19 mouse cellular contexts compared by ENCODE assay signal in the genomic region with DNA sequence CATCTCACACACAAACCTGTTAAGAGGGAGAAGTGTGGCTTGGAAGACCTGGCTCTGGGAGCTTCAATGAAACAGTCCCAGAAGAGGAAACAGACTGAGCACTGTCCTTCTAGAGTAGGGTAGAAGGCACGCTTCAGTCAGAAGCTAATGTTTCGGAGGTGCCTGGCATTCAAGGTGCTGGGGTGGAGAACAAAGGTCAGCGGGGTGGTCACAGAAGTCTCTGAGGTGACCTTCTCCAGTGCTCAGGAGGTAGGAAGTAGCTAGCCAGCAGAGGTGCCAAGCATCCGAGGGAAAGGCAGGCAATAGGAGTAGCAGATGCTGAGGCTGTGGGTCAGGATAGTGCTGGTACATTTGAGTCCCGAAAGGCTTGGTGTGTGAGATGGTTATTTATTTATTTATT. TPM values are rescaled to one million over a fixed set of nuclear protein-coding genes. Genes with fewer than 3 reads are reported as not detected.
DNase-seq lines count a peak whose midpoint lies in the region; ATAC-seq and TF ChIP-seq lines count a peak whose summit lies in the region.
"Had no signal": no experiment of that assay in that cellular context is flagged by ENCODE, and none has a peak within 500 bp of the region (broad histone marks: within the 10 kb centered on the region; RNA-seq: fewer than 3 reads in every experiment).

No protein-coding gene starts in this region.

- no peak overlapping the region for H3K4me3 ChIP-seq in hindbrain, embryonic 10.5 days
- H3K4me3 ChIP-seq in hindbrain, embryonic 11.5 days (ENCODE audit: low read depth, low read length): no peak overlapping the region
- H3K4me3 ChIP-seq in lung, postnatal 0 days (ENCODE audit: low read depth, low read length): no peak overlapping the region
- H3K4me3 ChIP-seq in lung, adult 2 months (replicated peaks; ENCODE audit: extremely low read depth, low read depth, low read length): no peak overlapping the region
- H3K4me3 ChIP-seq in stomach, postnatal 0 days (ENCODE audit: low read depth, low read length): no peak overlapping the region
- H3K4me3 ChIP-seq: erythroblast, embryonic 14.5 days; heart, embryonic 12.5 days; limb, embryonic 10.5 days; liver, embryonic 13.5 days had no signal

- no peaks in the 10 kb centered on the region for H3K9me3 ChIP-seq in hindbrain, embryonic 10.5 days
- H3K9me3 ChIP-seq in hindbrain, embryonic 11.5 days (ENCODE audit: control insufficient read depth, low read length): no peaks in the 10 kb centered on the region
- no peaks in the 10 kb centered on the region for H3K9me3 ChIP-seq in lung, postnatal 0 days (ENCODE audit: low read length)
- H3K9me3 ChIP-seq in stomach, postnatal 0 days (ENCODE audit: control insufficient read depth, low read length): no peaks in the 10 kb centered on the region
- H3K9me3 ChIP-seq: heart, embryonic 12.5 days; limb, embryonic 10.5 days; liver, embryonic 13.5 days had no signal

- no peak overlapping the region for H3K9ac ChIP-seq in hindbrain, embryonic 11.5 days (ENCODE audit: low read depth, low read length)
- no peak overlapping the region for H3K9ac ChIP-seq in lung, postnatal 0 days (replicated peaks; ENCODE audit: low read depth)
- no peak overlapping the region for H3K9ac ChIP-seq in stomach, postnatal 0 days (ENCODE audit: low read length)
- H3K9ac ChIP-seq: heart, embryonic 12.5 days; liver, embryonic 13.5 days had no signal

- TF ChIP-seq POLR2A in lung, adult 2 months (IDR thresholded peaks at IDR 0.05; ENCODE audit: borderline replicate concordance, extremely low read depth, low read depth, low read length): no peak

- H3K27me3 ChIP-seq in hindbrain, embryonic 10.5 days (ENCODE audit: insufficient read depth, poor library complexity, severe bottlenecking): no peaks in the 10 kb centered on the region
- no peaks in the 10 kb centered on the region for H3K27me3 ChIP-seq in hindbrain, embryonic 11.5 days (ENCODE audit: control insufficient read depth, insufficient read depth, low read length)
- H3K27me3 ChIP-seq in lung, postnatal 0 days (replicated peaks; ENCODE audit: insufficient read depth, low read length): no peaks in the 10 kb centered on the region
- no peaks in the 10 kb centered on the region for H3K27me3 ChIP-seq in stomach, postnatal 0 days (ENCODE audit: control insufficient read depth, insufficient read depth, low read length)
- H3K27me3 ChIP-seq: CH12.LX; liver, embryonic 13.5 days had no signal

- no peak overlapping the region for H3K4me2 ChIP-seq in hindbrain, embryonic 11.5 days (replicated peaks; ENCODE audit: low read depth, low read length)
- H3K4me2 ChIP-seq in lung, postnatal 0 days (replicated peaks; ENCODE audit: low read depth, low read length): no peak overlapping the region
- no peak overlapping the region for H3K4me2 ChIP-seq in stomach, postnatal 0 days (replicated peaks; ENCODE audit: low read depth)
- H3K4me2 ChIP-seq: heart, embryonic 12.5 days; liver, embryonic 13.5 days had no signal

- peaks cover 77% of the 10 kb centered on the region for H3K4me1 ChIP-seq in hindbrain, embryonic 10.5 days (replicated peaks)
- H3K4me1 ChIP-seq in hindbrain, embryonic 11.5 days (replicated peaks; ENCODE audit: control insufficient read depth, insufficient read depth, low read length): 0 out of 2 replicates have a peak, but pooled peaks cover 2% of the 10 kb centered on the region
- H3K4me1 ChIP-seq in lung, postnatal 0 days (ENCODE audit: insufficient read depth, low read depth, low read length): peaks cover 11% of the 10 kb centered on the region
- H3K4me1 ChIP-seq in lung, adult 2 months (ENCODE audit: control insufficient read depth, insufficient read depth, low read length): peaks cover 17% of the 10 kb centered on the region
- peaks cover 4% of the 10 kb centered on the region; the same call in 1 of the 2 replicates for H3K4me1 ChIP-seq in stomach, postnatal 0 days (replicated peaks; ENCODE audit: control insufficient read depth, insufficient read depth)

- no peak for ATAC-seq in hindbrain, embryonic 11.5 days (ENCODE audit: low FRiP score)
- no peak for ATAC-seq in lung, postnatal 0 days
- no peak for ATAC-seq in stomach, postnatal 0 days (ENCODE audit: low FRiP score, low TSS enrichment)
- ATAC-seq: inflammation-experienced regulatory T-cells, adult 6 months had no signal

- WGBS in hindbrain, embryonic 10.5 days: 82% methylated on average over 5 of the region's 5 CpGs
- 80% methylated on average over 5 of the region's 5 CpGs for WGBS in hindbrain, embryonic 11.5 days
- 64% methylated on average over 5 of the region's 5 CpGs for WGBS in lung, postnatal 0 days
- WGBS in lung, adult 2 months: 64% methylated on average over 5 of the region's 5 CpGs
- WGBS in stomach, postnatal 0 days: 67% methylated on average over 5 of the region's 5 CpGs

- 0 out of 2 replicates have a peak overlapping the region, but pooled peaks have one; percentile 17 for H3K27ac ChIP-seq in hindbrain, embryonic 10.5 days
- no peak overlapping the region for H3K27ac ChIP-seq in hindbrain, embryonic 11.5 days (ENCODE audit: low read depth, low read length)
- 0 out of 2 replicates have a peak overlapping the region, but pooled peaks have one; percentile 26 for H3K27ac ChIP-seq in lung, postnatal 0 days (ENCODE audit: low read length)
- H3K27ac ChIP-seq in stomach, postnatal 0 days (replicated peaks): peak overlapping the region; percentile 63
- H3K27ac ChIP-seq: limb, embryonic 10.5 days; liver, embryonic 13.5 days; macrophage had no signal

- no peak for TF ChIP-seq CTCF in lung, postnatal 0 days (IDR thresholded peaks at IDR 0.05)
- TF ChIP-seq CTCF in lung, adult 2 months (IDR thresholded peaks at IDR 0.05; ENCODE audit: insufficient read depth, low read length): no peak
- TF ChIP-seq CTCF in stomach, postnatal 0 days (IDR thresholded peaks at IDR 0.05; ENCODE audit: low read depth): no peak

- TF ChIP-seq EP300 in lung, postnatal 0 days (IDR thresholded peaks at IDR 0.05): no peak
- TF ChIP-seq EP300 in stomach, postnatal 0 days (optimal IDR thresholded peaks at IDR 0.05): no peak

- no peaks in the 10 kb centered on the region for H3K36me3 ChIP-seq in hindbrain, embryonic 10.5 days
- no peaks in the 10 kb centered on the region for H3K36me3 ChIP-seq in hindbrain, embryonic 11.5 days (ENCODE audit: control insufficient read depth, insufficient read depth, low read length)
- H3K36me3 ChIP-seq in lung, postnatal 0 days (ENCODE audit: insufficient read depth, low read length): no peaks in the 10 kb centered on the region
- no peaks in the 10 kb centered on the region for H3K36me3 ChIP-seq in stomach, postnatal 0 days (ENCODE audit: control insufficient read depth, insufficient read depth, low read length)
- H3K36me3 ChIP-seq: heart, embryonic 12.5 days; limb, embryonic 10.5 days; liver, embryonic 13.5 days had no signal

- DNase-seq in hindbrain, embryonic 10.5 days (ENCODE audit: low spot score): no peak
- no peak for DNase-seq in hindbrain, embryonic 11.5 days (ENCODE audit: low spot score)
- peak; percentile 28 to 60 for DNase-seq in kidney, postnatal 25 days
- DNase-seq in kidney, postnatal 4 days: no peak
- DNase-seq in lung, postnatal 0 days (ENCODE audit: low spot score): no peak
- DNase-seq in lung, adult 2 months: no peak
- DNase-seq in stomach, postnatal 0 days (ENCODE audit: low spot score): no peak
- DNase-seq: cerebellum, adult 9-11 months; heart, postnatal 14 days; liver, embryonic 13.5 days; right cerebral cortex, postnatal 25 days; thymus, adult 18-20 months; thymus, postnatal 4 days had no signal

RNA-seq across cellular contexts. Expression of gene Wwc1, which starts 59.6 kb away (rescaled TPM):
- polyA plus RNA-seq in hindbrain, embryonic 10.5 days (2016; fragmentation: Nextera tagmentation; extraction: Ambion mirVana): 3.9 and 4.9 TPM in 2 replicates
- 7.0 and 8.5 TPM in 2 replicates for polyA plus RNA-seq in hindbrain, embryonic 11.5 days (2014; fragmentation: Nextera tagmentation; extraction: Ambion mirVana)
- polyA plus RNA-seq in lung, postnatal 0 days (2015; fragmentation: Nextera tagmentation; extraction: Ambion mirVana): 22.1 and 31.0 TPM in 2 replicates
- 97.0 and 99.9 TPM in 2 replicates for polyA plus RNA-seq in lung, adult 2 months (2012; rRNA removed)
- polyA plus RNA-seq in stomach, postnatal 0 days (2015; fragmentation: Nextera tagmentation; extraction: Ambion mirVana): 7.8 and 9.0 TPM in 2 replicates

Comparison
In these comparisons a context has a peak if more than half of its experiments do, and no peak if none do; other contexts are left out.
1. DNase-seq: peak in kidney, postnatal 25 days (2 of 2); none in hindbrain, embryonic 10.5 days (single experiment), hindbrain, embryonic 11.5 days (single experiment), kidney, postnatal 4 days (0 of 2), lung, postnatal 0 days (single experiment), lung, adult 2 months (single experiment) and stomach, postnatal 0 days (single experiment).